Mouse (Mus musculus) urinary bladder, adult 18-20 months (tissue): ENCODE measurements around the gene Fam160a1.

ENCODE experiments used
- DNase-seq, 2 experiments: peaks; one replicate each; pipeline ENCODE4 v3.0.0; 2022; ENCODE audit warnings: low spot score in 2 of 2, mixed read lengths in 2 of 2

The Fam160a1 gene

GRCm38 (mm10) chr3:85748863-85749262 is 68.2 kb downstream of the Fam160a1 start:
- DNase-seq = no peak

GRCm38 (mm10) chr3:85746116-85746515 is 71.0 kb downstream of the Fam160a1 start:
- DNase-seq = no peak

GRCm38 (mm10) chr3:85741767-85742166 is 75.3 kb downstream of the Fam160a1 start:
- DNase-seq = no peak

- DNase-seq = no peak
Observed at GRCm38 (mm10) chr3:85738591-85738990, 78.5 kb downstream of the Fam160a1 start.

GRCm38 (mm10) chr3:85733939-85734729 is 83.0 kb downstream of the Fam160a1 start:
- DNase-seq = no peak

- no peak for DNase-seq
Observed at GRCm38 (mm10) chr3:85727171-85727570, 89.9 kb downstream of the Fam160a1 start.

GRCm38 (mm10) chr3:85725971-85726370 is 91.1 kb downstream of the Fam160a1 start:
- DNase-seq = no peak

GRCm38 (mm10) chr3:85725110-85725509 is 92.0 kb downstream of the Fam160a1 start:
- DNase-seq = no peak

GRCm38 (mm10) chr3:85722581-85722980 is 94.5 kb downstream of the Fam160a1 start:
- no peak for DNase-seq

GRCm38 (mm10) chr3:85715764-85716297 is 101.3 kb downstream of the Fam160a1 start:
- no peak for DNase-seq

GRCm38 (mm10) chr3:85713936-85714709 is 103.0 kb downstream of the Fam160a1 start:
- DNase-seq = no peak

GRCm38 (mm10) chr3:85710695-85711094 is 106.4 kb downstream of the Fam160a1 start:
- DNase-seq = no peak

- peak in 1 of 2 experiments; percentile 15 for DNase-seq
Observed at GRCm38 (mm10) chr3:85707421-85707820, 109.7 kb downstream of the Fam160a1 start.

- no peak for DNase-seq
Observed at GRCm38 (mm10) chr3:85703141-85703882, 113.8 kb downstream of the Fam160a1 start.

- no peak for DNase-seq
Observed at GRCm38 (mm10) chr3:85698496-85698895, 118.6 kb downstream of the Fam160a1 start.

GRCm38 (mm10) chr3:85695056-85695455 is 122.0 kb downstream of the Fam160a1 start:
- DNase-seq = no peak

GRCm38 (mm10) chr3:85693013-85693412 is 124.1 kb downstream of the Fam160a1 start:
- DNase-seq = no peak

- no peak for DNase-seq
Observed at GRCm38 (mm10) chr3:85691134-85691533, 126.0 kb downstream of the Fam160a1 start.

- no peak for DNase-seq
Observed at GRCm38 (mm10) chr3:85688341-85688740, 128.8 kb downstream of the Fam160a1 start.

GRCm38 (mm10) chr3:85685271-85685670 is 131.8 kb downstream of the Fam160a1 start:
- DNase-seq = no peak

GRCm38 (mm10) chr3:85683618-85684017 is 133.5 kb downstream of the Fam160a1 start:
- no peak for DNase-seq

- no peak for DNase-seq
Observed at GRCm38 (mm10) chr3:85681136-85681535, 136.0 kb downstream of the Fam160a1 start.
